Mouse (Mus musculus) megakaryocyte progenitor cell, adult 5-6 weeks (primary cell): ENCODE results near the gene Nipsnap2. TPM values are rescaled to one million over a fixed set of nuclear protein-coding genes. Genes with fewer than 3 reads are reported as not detected.
"Not testable (repeated sequence)": the region's sequence is repeated elsewhere in the genome, so short reads cannot be mapped to it uniquely, and the experiment has no call there.

Source experiments
- ATAC-seq: replicated peaks from 2 replicates; pipeline ENCODE4 v1.8.0; 2016; ENCODE audit warnings: mild to moderate bottlenecking, moderate TSS enrichment, inconsistent platforms; ENCODE audit not compliant: poor library complexity
- total RNA-seq, 2 experiments: library from RNA; stranded (forward) in 1 of 2; stranded (reverse) in 1 of 2; fragments of 157-497, 149-512 nt in 1 of 2; fragments of 200-1000 nt in 1 of 2; gene quantifications; 2 replicates each; pipeline versions ENCODE4 v1.2.3 to v1.2.4; 2015 to 2017

Gene Nipsnap2
- total RNA-seq (2015) (25.5 and 30.3 TPM in 2 replicates), total RNA-seq (2017) (26.3 and 26.9 TPM in 2 replicates)

GRCm38 (mm10) chr5:129724834-129725773, at the start of gene Nipsnap2:
Gene Nipsnap2, plus strand, starts transcription at chr5:129725063.
- ATAC-seq: peak; percentile 82

- ATAC-seq: not testable (repeated sequence)
Observed at GRCm38 (mm10) chr5:129685141-129685540, 39.7 kb upstream of the Nipsnap2 start.

- no peak for ATAC-seq
Observed at GRCm38 (mm10) chr5:129687621-129688020, 37.2 kb upstream of the Nipsnap2 start.

- ATAC-seq: no peak
Observed at GRCm38 (mm10) chr5:129690528-129690927, 34.3 kb upstream of the Nipsnap2 start.

- ATAC-seq: 0 out of 2 replicates have a peak, but pooled peaks have one; percentile 19
Observed at GRCm38 (mm10) chr5:129700506-129700905, 24.4 kb upstream of the Nipsnap2 start.

- no peak for ATAC-seq
Observed at GRCm38 (mm10) chr5:129701706-129702105, 23.2 kb upstream of the Nipsnap2 start.

GRCm38 (mm10) chr5:129703368-129703767, 21.5 kb upstream of the Nipsnap2 start:
- peak; percentile 99 for ATAC-seq

GRCm38 (mm10) chr5:129708412-129708811, 16.5 kb upstream of the Nipsnap2 start, which contains the start of gene Sept14:
Gene Sept14, minus strand, starts transcription at chr5:129708512.
- ATAC-seq: no peak

GRCm38 (mm10) chr5:129715326-129715861, 9.5 kb upstream of the Nipsnap2 start, which contains the start of gene Mrps17:
Gene Mrps17, plus strand, starts transcription at chr5:129715497.
- peak; percentile 99 for ATAC-seq

- ATAC-seq: 0 out of 2 replicates have a peak, but pooled peaks have one; percentile 23
Observed at GRCm38 (mm10) chr5:129717016-129717415, 7.8 kb upstream of the Nipsnap2 start.

- no peak for ATAC-seq
Observed at GRCm38 (mm10) chr5:129720176-129720575, 4.7 kb upstream of the Nipsnap2 start.

- peak; percentile 56 for ATAC-seq
Observed at GRCm38 (mm10) chr5:129724268-129724667, 595 bp upstream of the Nipsnap2 start.

- no peak for ATAC-seq
Observed at GRCm38 (mm10) chr5:129725774-129726392, 1.0 kb downstream of the Nipsnap2 start.

GRCm38 (mm10) chr5:129726784-129727183, 1.9 kb downstream of the Nipsnap2 start:
- no peak for ATAC-seq

GRCm38 (mm10) chr5:129729286-129729685, 4.4 kb downstream of the Nipsnap2 start:
- ATAC-seq: peak; percentile 8; the same call in 1 of the 2 replicates

- ATAC-seq: peak; percentile 68
Observed at GRCm38 (mm10) chr5:129730344-129730743, 5.5 kb downstream of the Nipsnap2 start.

- no peak for ATAC-seq
Observed at GRCm38 (mm10) chr5:129731021-129731420, 6.2 kb downstream of the Nipsnap2 start.

GRCm38 (mm10) chr5:129740976-129741375, 16.1 kb downstream of the Nipsnap2 start:
- ATAC-seq: peak; percentile 83

- ATAC-seq: peak; percentile 66
Observed at GRCm38 (mm10) chr5:129742903-129743488, 18.1 kb downstream of the Nipsnap2 start.

- ATAC-seq: no peak
Observed at GRCm38 (mm10) chr5:129744050-129744449, 19.2 kb downstream of the Nipsnap2 start.

GRCm38 (mm10) chr5:129756886-129757285, 32.0 kb downstream of the Nipsnap2 start:
- ATAC-seq: no peak
